Mouse (Mus musculus) 3T3-L1 (cell line): Measurements from ENCODE around the gene Srp68.

Experiments
- DNase-seq: peaks from one replicate; pipeline ENCODE4 v3.0.0-alpha.2; 2015; ENCODE audit warnings: low read depth, low spot score

The Srp68 gene

DNA sequence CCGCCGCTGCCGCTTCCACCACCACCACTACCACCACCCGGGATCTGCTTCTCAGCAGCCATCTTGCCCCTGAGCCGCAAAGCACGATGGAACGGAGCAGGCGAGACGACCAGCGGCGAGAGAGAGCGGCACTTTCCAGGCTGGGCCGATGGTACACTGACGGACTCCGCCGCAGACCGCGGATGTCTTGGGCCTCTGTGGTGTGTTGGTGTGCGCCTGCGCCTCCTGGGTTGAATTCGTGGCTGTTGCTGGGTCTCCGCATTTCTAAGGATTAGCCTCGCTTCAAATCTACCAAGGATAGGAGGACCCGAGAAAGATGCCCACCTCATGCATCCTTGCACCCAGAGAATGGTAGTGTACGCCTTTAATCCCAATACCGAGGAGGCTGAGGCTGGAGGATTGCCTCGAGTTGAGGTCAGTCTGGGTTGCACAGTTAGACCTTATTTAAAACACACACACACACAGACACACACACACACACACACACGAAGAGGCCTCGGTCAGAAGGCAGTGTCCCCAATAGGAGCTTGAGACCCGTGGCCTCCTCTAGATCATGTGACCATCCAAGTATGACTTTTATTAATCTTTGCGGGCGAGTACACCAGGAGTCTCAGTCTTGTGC is at the start of gene Srp68:
Srp68 (minus strand) TSS at position 173 of the 622 bp plus-strand sequence.
- peak; percentile 93 for DNase-seq

DNA sequence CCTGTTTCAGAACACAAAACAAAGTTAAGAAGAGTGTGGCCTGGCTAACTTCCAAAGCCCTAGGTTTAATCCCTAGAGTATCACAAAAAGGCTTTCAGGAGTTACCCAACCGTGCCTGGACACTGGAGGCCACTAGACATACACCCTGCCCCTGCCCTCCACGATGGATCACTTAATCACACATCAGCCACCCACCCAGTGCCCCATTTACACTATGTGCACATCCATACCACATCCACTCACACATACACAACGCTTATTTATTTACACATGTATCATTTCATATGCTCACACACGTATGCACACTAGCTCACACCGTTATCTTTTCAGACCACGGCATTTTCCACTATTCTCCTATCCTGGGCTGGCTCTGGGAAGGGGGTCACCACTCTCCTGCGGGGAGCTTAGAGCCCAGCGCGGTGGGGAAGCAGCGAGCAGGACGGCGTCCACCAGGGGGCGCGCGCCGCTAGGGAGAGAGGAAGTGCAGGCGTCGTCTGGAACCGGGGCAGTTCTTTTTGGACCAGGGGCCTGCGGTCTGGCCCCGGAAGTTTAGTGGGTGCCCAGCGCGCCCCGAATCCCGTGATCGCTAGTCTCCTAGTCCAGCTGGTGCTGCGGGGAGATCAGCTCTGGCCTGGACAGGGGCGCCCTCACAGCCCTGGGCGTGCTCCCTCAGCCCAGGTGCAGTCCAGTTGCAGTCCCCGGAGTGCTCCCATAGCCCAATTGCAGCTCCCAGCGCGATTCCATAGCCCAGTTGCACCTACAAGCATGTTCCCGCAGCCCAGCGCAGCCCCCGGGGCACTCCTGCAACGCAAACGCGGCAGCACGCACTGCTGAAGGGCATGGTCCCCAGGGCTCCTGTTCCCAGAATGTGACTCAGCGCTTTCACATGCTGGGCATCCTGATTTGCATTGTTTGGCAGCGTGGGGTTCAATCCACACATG is 45.0 kb upstream of the Srp68 start:
- peak; percentile 85 for DNase-seq

GRCm38 (mm10) chr11:116312359-116312758 is 38.3 kb upstream of the Srp68 start:
- DNase-seq: no peak

- DNase-seq: peak; percentile 44
Observed at GRCm38 (mm10) chr11:116311169-116311568, 37.2 kb upstream of the Srp68 start.

DNA sequence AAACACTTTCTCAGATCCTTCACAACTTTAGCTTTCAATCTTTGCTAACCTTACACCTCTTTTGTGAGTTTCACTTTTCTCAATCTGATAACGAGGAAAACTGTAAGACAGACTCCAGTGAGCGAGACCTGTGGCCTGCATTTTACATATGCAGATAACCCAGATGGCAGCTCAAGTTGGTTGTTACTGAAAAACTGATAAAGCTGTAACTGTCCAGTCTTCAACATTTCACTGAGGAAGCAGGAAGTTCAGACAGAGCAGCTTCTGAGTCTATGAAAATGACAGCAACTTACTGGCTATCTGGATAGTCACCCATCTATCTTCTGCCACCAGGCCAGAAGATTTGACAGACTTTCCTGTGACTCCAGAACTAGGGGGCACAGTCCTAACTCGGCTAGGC is 35.6 kb upstream of the Srp68 start:
- no peak for DNase-seq

DNA sequence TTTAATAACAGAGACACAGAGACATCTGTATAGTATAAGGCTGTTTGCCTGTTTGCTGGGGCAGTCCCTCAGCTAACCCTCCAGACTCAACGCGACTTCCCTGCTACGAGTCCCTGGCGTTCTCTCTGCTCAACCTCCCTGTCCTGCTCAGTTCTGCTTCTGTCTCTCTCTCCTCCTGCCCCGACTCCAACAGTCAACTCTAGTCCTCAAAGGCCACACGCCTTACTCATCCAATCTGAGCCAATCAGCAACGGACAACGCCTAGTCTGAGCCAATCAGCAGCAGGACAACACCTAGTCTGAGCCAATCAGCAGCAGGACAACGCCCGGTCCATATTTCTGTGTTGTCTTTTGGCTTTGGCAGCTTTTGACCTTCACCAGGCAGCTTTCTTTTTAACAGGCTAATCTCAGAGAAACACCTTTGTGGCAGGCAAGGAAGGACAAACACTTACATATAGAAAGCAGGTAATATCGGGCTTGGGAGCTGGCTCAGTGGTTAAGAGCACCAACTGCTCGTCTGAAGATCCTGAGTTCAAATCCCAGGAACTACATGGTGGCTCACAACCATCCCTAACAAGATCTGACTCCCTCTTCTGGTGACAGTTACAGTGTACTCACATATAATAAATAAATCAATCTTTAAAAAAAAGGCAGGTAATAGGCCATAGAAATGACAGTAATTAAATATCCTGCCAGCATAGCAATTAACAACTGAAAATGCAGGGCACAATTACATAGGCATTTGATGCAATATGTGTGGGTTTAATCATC is 33.9 kb upstream of the Srp68 start:
- peak; percentile 16 for DNase-seq

DNA sequence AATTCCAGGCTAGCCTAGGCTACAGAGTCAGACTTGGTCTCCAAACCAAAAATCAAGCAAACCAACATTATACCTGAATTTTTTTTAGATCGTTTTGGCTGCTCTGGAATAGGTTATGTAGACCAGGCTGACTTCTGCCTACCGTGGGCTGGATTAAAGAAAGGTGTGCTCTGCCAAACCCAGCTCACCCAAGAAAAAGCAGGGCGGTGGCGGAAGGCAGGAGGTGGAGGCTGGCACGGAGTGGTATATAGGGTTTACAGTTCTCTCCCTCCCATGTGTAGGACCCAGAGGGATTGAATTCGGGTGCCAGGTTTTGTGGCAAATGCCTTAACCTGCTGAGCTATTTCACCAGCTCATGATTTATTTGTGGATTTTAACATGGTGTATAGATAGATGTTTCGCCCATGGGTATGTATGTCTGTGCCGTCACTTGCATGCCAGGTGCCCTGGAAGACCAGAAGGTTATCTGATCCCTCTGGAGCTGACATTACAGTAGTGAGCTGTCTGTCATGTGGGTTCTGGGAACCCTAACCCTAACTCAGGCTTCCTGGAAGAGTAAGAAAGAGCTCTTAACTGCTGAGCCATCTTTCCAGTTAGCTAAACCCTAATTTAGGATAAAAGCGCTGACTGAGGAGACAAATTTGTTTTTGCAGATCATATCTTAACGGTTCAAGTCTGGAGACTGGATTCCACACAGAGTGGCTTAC is 33.2 kb upstream of the Srp68 start, which contains the start of gene Exoc7:
Exoc7 (minus strand) TSS at position 215 of the 707 bp plus-strand sequence.
- no peak for DNase-seq

- peak; percentile 93 for DNase-seq
Observed at GRCm38 (mm10) chr11:116306126-116306982, 32.3 kb upstream of the Srp68 start.

DNA sequence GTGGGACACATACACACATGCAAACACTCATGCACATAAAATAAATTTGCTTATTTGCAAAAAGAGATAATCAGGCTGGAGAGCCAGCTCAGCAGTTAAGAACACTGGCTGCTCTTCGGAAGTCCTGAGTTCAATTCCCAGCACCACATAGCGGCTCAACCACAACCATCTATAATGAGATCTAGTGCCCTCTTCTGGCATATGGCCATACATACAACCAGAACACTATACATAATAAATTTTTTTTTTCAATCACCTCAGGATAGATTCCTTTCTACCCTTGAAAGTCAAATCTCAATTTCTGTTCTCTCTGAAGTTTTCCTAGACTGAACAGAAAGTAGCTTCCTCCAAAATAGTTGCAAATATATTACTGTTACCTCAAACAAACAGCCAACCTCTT is 31.4 kb upstream of the Srp68 start:
- no peak for DNase-seq

- DNase-seq: no peak
Observed at GRCm38 (mm10) chr11:116298621-116299020, 24.6 kb upstream of the Srp68 start.

- no peak for DNase-seq
Observed at GRCm38 (mm10) chr11:116298221-116298620, 24.2 kb upstream of the Srp68 start.

GRCm38 (mm10) chr11:116297017-116297416 is 23.0 kb upstream of the Srp68 start:
- DNase-seq: no peak

DNA sequence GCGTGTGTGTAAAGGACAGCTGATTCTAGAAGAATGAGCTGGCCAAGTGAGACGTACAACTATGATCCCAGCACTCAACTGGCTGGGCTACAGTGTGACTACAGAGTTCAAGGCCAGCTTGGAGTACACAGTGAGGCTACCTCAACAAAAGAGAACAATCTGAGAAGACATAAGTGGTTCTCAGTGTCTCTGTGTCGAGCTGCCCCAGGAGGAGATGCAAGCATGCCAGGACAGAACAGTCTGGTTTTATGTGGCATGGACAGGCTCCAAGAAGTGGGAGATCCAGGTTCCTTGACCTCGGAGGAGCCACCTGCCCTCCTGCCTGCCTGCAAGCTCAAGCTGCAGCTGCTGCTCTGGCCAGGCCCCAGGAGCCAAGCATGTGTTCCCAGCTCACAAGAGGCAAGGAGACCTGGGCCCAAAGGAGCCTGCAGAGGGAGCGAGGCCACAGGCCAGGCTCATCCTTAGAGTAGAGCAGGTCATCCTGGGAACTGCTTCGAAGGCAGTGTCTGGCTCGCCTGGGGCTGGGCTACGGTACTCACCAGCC is 22.2 kb upstream of the Srp68 start:
- DNase-seq: no peak

DNA sequence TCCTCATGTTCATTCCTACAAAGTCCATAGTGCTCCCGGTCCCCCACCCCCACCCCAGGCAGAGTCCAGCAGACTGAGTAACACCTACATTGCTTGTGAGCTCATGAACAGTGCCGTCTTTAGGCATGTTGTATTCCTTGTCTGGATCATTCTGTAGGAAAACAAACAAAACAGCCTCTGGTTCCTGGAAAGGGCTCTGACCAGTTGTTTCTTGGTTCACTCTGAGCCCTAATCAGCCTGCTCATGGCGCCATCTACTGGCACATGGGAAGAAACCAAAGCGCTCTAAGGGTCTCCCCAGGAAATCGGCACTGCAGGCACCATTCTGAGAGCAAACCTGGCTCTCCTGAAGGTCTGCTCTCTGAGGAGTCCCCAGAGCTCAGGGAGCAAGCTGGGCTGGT is 20.3 kb upstream of the Srp68 start:
- peak; percentile 81 for DNase-seq

GRCm38 (mm10) chr11:116293538-116294137 is 19.6 kb upstream of the Srp68 start:
- no peak for DNase-seq

- DNase-seq: no peak
Observed at GRCm38 (mm10) chr11:116292401-116292800, 18.4 kb upstream of the Srp68 start.

GRCm38 (mm10) chr11:116290556-116290955 is 16.5 kb upstream of the Srp68 start:
- no peak for DNase-seq

- DNase-seq: peak; percentile 21
Observed at GRCm38 (mm10) chr11:116287351-116287750, 13.3 kb upstream of the Srp68 start.

GRCm38 (mm10) chr11:116285770-116286191 is 11.8 kb upstream of the Srp68 start:
- no peak for DNase-seq

DNA sequence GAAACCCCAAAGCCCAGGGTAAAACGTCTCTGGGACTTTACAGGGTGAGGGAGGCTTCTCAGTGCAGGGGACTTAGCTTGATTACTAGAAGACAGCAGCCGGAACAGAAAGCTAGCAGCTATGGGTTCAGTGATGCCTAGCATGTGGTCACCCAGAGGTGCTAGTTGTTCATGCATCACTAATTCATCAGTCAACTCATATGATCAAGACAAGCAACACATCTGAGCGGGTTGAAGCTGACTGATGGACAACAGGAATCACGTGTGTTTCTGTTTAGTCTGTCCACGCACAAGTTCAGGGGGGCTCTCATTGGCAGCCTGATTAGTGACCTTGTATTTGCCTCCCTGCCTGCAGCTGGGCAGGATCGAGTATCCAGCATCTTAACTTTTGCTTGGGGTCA is 10.0 kb upstream of the Srp68 start:
- no peak for DNase-seq
